16 mouse cellular contexts compared by ENCODE assay signal in genomic region chr1:64731341-64732020, GRCm38 (mm10). TPM values are rescaled to one million over a fixed set of nuclear protein-coding genes. Genes with fewer than 3 reads are reported as not detected.
DNase-seq lines count a peak whose midpoint lies in the region; ATAC-seq and TF ChIP-seq lines count a peak whose summit lies in the region.
"Had no signal": no experiment of that assay in that cellular context is flagged by ENCODE, and none has a peak within 500 bp of the region (broad histone marks: within the 10 kb centered on the region; RNA-seq: fewer than 3 reads in every experiment).

No protein-coding gene starts in this region.

- H3K36me3 ChIP-seq in heart, adult 2 months (ENCODE audit: control insufficient read depth, insufficient read depth, low read length) = no peaks in the 10 kb centered on the region
- H3K36me3 ChIP-seq in midbrain, embryonic 14.5 days (ENCODE audit: control insufficient read depth, insufficient read depth, low read length) = no peaks in the 10 kb centered on the region
- no peaks in the 10 kb centered on the region for H3K36me3 ChIP-seq in midbrain, postnatal 0 days (ENCODE audit: insufficient read depth, low read length)
- H3K36me3 ChIP-seq in intestine, postnatal 0 days (ENCODE audit: control insufficient read depth, insufficient read depth) = peaks cover 15% of the 10 kb centered on the region; the same call in 1 of the 2 replicates
- 0 out of 2 replicates have a peak, but pooled peaks cover 3% of the 10 kb centered on the region for H3K36me3 ChIP-seq in stomach, embryonic 15.5 days
- H3K36me3 ChIP-seq: forebrain, embryonic 15.5 days; limb, embryonic 10.5 days had no signal

- peak overlapping the region; percentile 14; the same call in 1 of the 2 replicates for H3K4me2 ChIP-seq in midbrain, embryonic 14.5 days (ENCODE audit: low read length)
- no peak overlapping the region for H3K4me2 ChIP-seq in midbrain, postnatal 0 days (ENCODE audit: low read depth, low read length, poor library complexity, severe bottlenecking)
- peak overlapping the region; percentile 94 for H3K4me2 ChIP-seq in intestine, postnatal 0 days (replicated peaks; ENCODE audit: low read depth)
- peak overlapping the region; percentile 95; the same call in 1 of the 2 replicates for H3K4me2 ChIP-seq in stomach, embryonic 15.5 days
- H3K4me2 ChIP-seq: forebrain, embryonic 15.5 days; lung, embryonic 14.5 days had no signal

- peak; percentile 75 for DNase-seq in heart, adult 11 months
- no peak for DNase-seq in heart, adult 2 months
- peak; percentile 32 for DNase-seq in midbrain, embryonic 14.5 days
- DNase-seq in midbrain, postnatal 0 days (ENCODE audit: low spot score) = no peak
- DNase-seq in thymus, postnatal 10 days (ENCODE audit: low spot score in 2 of 2) = no peak
- DNase-seq in right cerebral cortex, postnatal 36 days (ENCODE audit: low spot score in 2 of 2) = no peak
- DNase-seq: cerebellum, adult 18-20 months; kidney, adult 11 months; kidney, postnatal 14 days; lung, embryonic 14.5 days had no signal

- TF ChIP-seq EP300 in heart, adult 2 months (IDR thresholded peaks at IDR 0.05; ENCODE audit: insufficient read depth, low read depth, low read length) = no peak

- no peak overlapping the region for H3K4me3 ChIP-seq in heart, adult 2 months
- no peak overlapping the region for H3K4me3 ChIP-seq in midbrain, embryonic 14.5 days (replicated peaks; ENCODE audit: low read depth, low read length)
- H3K4me3 ChIP-seq in midbrain, postnatal 0 days (ENCODE audit: low read depth, low read length) = no peak overlapping the region
- 0 out of 2 replicates have a peak overlapping the region, but pooled peaks have one; percentile 7 for H3K4me3 ChIP-seq in intestine, postnatal 0 days (ENCODE audit: low read depth, low read length)
- H3K4me3 ChIP-seq in stomach, embryonic 15.5 days (replicated peaks) = no peak overlapping the region
- H3K4me3 ChIP-seq: forebrain, embryonic 15.5 days; limb, embryonic 10.5 days; myocyte had no signal

- no peak overlapping the region for H3K27ac ChIP-seq in heart, adult 2 months
- H3K27ac ChIP-seq in midbrain, embryonic 14.5 days (replicated peaks; ENCODE audit: low read depth, low read length) = no peak overlapping the region
- no peak overlapping the region for H3K27ac ChIP-seq in midbrain, postnatal 0 days (ENCODE audit: low read depth, low read length)
- H3K27ac ChIP-seq in intestine, postnatal 0 days (ENCODE audit: low read depth, low read length) = no peak overlapping the region
- H3K27ac ChIP-seq in stomach, embryonic 15.5 days = no peak overlapping the region
- H3K27ac ChIP-seq: forebrain, embryonic 15.5 days; limb, embryonic 10.5 days had no signal

- 85% methylated on average over 16 of the region's 16 CpGs for WGBS in heart, adult 2 months
- 66% methylated on average over 16 of the region's 16 CpGs for WGBS in midbrain, embryonic 14.5 days
- 63% methylated on average over 16 of the region's 16 CpGs for WGBS in midbrain, postnatal 0 days
- WGBS in intestine, postnatal 0 days = 52% methylated on average over 16 of the region's 16 CpGs
- WGBS in stomach, embryonic 15.5 days = 66% methylated on average over 16 of the region's 16 CpGs

- no peaks in the 10 kb centered on the region for H3K9me3 ChIP-seq in midbrain, embryonic 14.5 days (ENCODE audit: control insufficient read depth, low read length)
- H3K9me3 ChIP-seq in midbrain, postnatal 0 days (ENCODE audit: low read length) = no peaks in the 10 kb centered on the region
- no peaks in the 10 kb centered on the region for H3K9me3 ChIP-seq in intestine, postnatal 0 days (ENCODE audit: control insufficient read depth)
- no peaks in the 10 kb centered on the region for H3K9me3 ChIP-seq in stomach, embryonic 15.5 days
- H3K9me3 ChIP-seq: forebrain, embryonic 15.5 days; limb, embryonic 10.5 days had no signal

- TF ChIP-seq POLR2A in heart, adult 2 months (IDR thresholded peaks at IDR 0.05; ENCODE audit: insufficient read depth, low read depth, low read length) = no peak

- intact Hi-C loops in heart, adult 2 months (cut with DNase I) = loop anchor here (10.0 kb wide), 1 partner anchor 453 kb away; the partner anchor contains the start of genes Idh1 and Pikfyve

- H3K79me2 ChIP-seq in heart, adult 2 months (replicated peaks; ENCODE audit: control insufficient read depth, insufficient read depth, low read length) = no peaks in the 10 kb centered on the region

- no peak for ATAC-seq in midbrain, embryonic 14.5 days (ENCODE audit: low FRiP score, low TSS enrichment)
- ATAC-seq in midbrain, postnatal 0 days (ENCODE audit: low FRiP score) = no peak
- ATAC-seq in intestine, postnatal 0 days = no peak
- no peak for ATAC-seq in stomach, embryonic 15.5 days (ENCODE audit: insufficient read depth, low FRiP score, low read depth)
- ATAC-seq: activated CD4-positive, CD25-positive, alpha-beta regulatory T cell, adult 4 months; forebrain, embryonic 15.5 days had no signal

- TF ChIP-seq CTCF in heart, adult 2 months (IDR thresholded peaks at IDR 0.05) = no peak
- TF ChIP-seq CTCF in midbrain, postnatal 0 days (IDR thresholded peaks at IDR 0.05) = no peak
- TF ChIP-seq CTCF in intestine, postnatal 0 days (IDR thresholded peaks at IDR 0.05; ENCODE audit: low read depth) = no peak

- H3K27me3 ChIP-seq in heart, adult 2 months (ENCODE audit: control insufficient read depth, insufficient read depth, low read length) = no peaks in the 10 kb centered on the region
- peaks cover 37% of the 10 kb centered on the region for H3K27me3 ChIP-seq in midbrain, embryonic 14.5 days (ENCODE audit: control insufficient read depth, insufficient read depth, low read length)
- peaks cover 28% of the 10 kb centered on the region for H3K27me3 ChIP-seq in midbrain, postnatal 0 days (ENCODE audit: insufficient read depth, low read length)
- no peaks in the 10 kb centered on the region for H3K27me3 ChIP-seq in intestine, postnatal 0 days (replicated peaks; ENCODE audit: control insufficient read depth, insufficient read depth, low read length)
- H3K27me3 ChIP-seq in stomach, embryonic 15.5 days (replicated peaks) = no peaks in the 10 kb centered on the region

- H3K9ac ChIP-seq in heart, adult 2 months (ENCODE audit: low read depth, low read length) = no peak overlapping the region
- H3K9ac ChIP-seq in midbrain, embryonic 14.5 days (replicated peaks; ENCODE audit: low read length) = no peak overlapping the region
- no peak overlapping the region for H3K9ac ChIP-seq in midbrain, postnatal 0 days (replicated peaks; ENCODE audit: low read length, poor library complexity, severe bottlenecking)
- no peak overlapping the region for H3K9ac ChIP-seq in intestine, postnatal 0 days (ENCODE audit: low read depth, low read length)
- H3K9ac ChIP-seq in stomach, embryonic 15.5 days = no peak overlapping the region
- H3K9ac ChIP-seq: forebrain, embryonic 15.5 days; lung, embryonic 14.5 days had no signal

- H3K4me1 ChIP-seq in heart, adult 2 months (ENCODE audit: control insufficient read depth, insufficient read depth, low read length) = no peaks in the 10 kb centered on the region; the same call in 1 of the 2 replicates
- peaks cover 11% of the 10 kb centered on the region for H3K4me1 ChIP-seq in midbrain, embryonic 14.5 days (ENCODE audit: control insufficient read depth, insufficient read depth, low read length)
- H3K4me1 ChIP-seq in midbrain, postnatal 0 days (ENCODE audit: insufficient read depth, low read length) = no peaks in the 10 kb centered on the region; the same call in 1 of the 2 replicates
- H3K4me1 ChIP-seq in intestine, postnatal 0 days (replicated peaks; ENCODE audit: control insufficient read depth, insufficient read depth, low read length) = 0 out of 2 replicates have a peak, but pooled peaks cover 3% of the 10 kb centered on the region
- peaks cover 32% of the 10 kb centered on the region for H3K4me1 ChIP-seq in stomach, embryonic 15.5 days

RNA-seq across cellular contexts. Expression of gene Fzd5, which starts 6.1 kb away (rescaled TPM):
- total RNA-seq in heart, adult 2 months (2021) = 1 to 10 TPM; 3.6 to 4.4 TPM
- 2.5 and 3.2 TPM in 2 replicates for polyA plus RNA-seq in heart, adult 2 months (2012; rRNA removed)
- 0.16 and 0.30 TPM in 2 replicates for polyA plus RNA-seq in midbrain, embryonic 14.5 days (2014; fragmentation: Nextera tagmentation; extraction: Ambion mirVana)
- 1.8 and 2.5 TPM in 2 replicates for total RNA-seq in midbrain, postnatal 0 days (2014; rRNA removed)
- polyA plus RNA-seq in midbrain, postnatal 0 days (2015; fragmentation: Nextera tagmentation; extraction: Ambion mirVana) = 0.40 and 0.86 TPM in 2 replicates
- polyA plus RNA-seq in intestine, postnatal 0 days (2015; fragmentation: Nextera tagmentation; extraction: Ambion mirVana) = 4.7 and 5.6 TPM in 2 replicates
- 7.3 and 9.2 TPM in 2 replicates for polyA plus RNA-seq in stomach, embryonic 15.5 days (2015; fragmentation: Nextera tagmentation; extraction: Ambion mirVana)

RNA-seq across cellular contexts. Expression of gene Ccnyl1, which starts 41.2 kb away (rescaled TPM):
- 10 to 100 TPM; 12.5 to 18.6 TPM for total RNA-seq in heart, adult 2 months (2021)
- 16.0 and 20.6 TPM in 2 replicates for polyA plus RNA-seq in heart, adult 2 months (2012; rRNA removed)
- 6.1 and 9.4 TPM in 2 replicates for polyA plus RNA-seq in midbrain, embryonic 14.5 days (2014; fragmentation: Nextera tagmentation; extraction: Ambion mirVana)
- total RNA-seq in midbrain, postnatal 0 days (2014; rRNA removed) = 14.6 and 36.6 TPM in 2 replicates
- polyA plus RNA-seq in midbrain, postnatal 0 days (2015; fragmentation: Nextera tagmentation; extraction: Ambion mirVana) = 2.9 and 4.1 TPM in 2 replicates
- polyA plus RNA-seq in intestine, postnatal 0 days (2015; fragmentation: Nextera tagmentation; extraction: Ambion mirVana) = 5.1 and 5.5 TPM in 2 replicates
- 4.5 and 5.2 TPM in 2 replicates for polyA plus RNA-seq in stomach, embryonic 15.5 days (2015; fragmentation: Nextera tagmentation; extraction: Ambion mirVana)

Comparison
In these comparisons a context has a peak if more than half of its experiments do, and no peak if none do; other contexts are left out.
1. DNase-seq: peak in heart, adult 11 months (single experiment) and midbrain, embryonic 14.5 days (single experiment); none in heart, adult 2 months (0 of 2), midbrain, postnatal 0 days (single experiment), thymus, postnatal 10 days (0 of 2) and right cerebral cortex, postnatal 36 days (0 of 2).